Mouse (Mus musculus) layer of hippocampus, postnatal 14 days (tissue): Measurements from ENCODE around the gene Fth1. TPM values are rescaled to one million over a fixed set of nuclear protein-coding genes. Genes with fewer than 3 reads are reported as not detected.
"Not testable (repeated sequence)": the region's sequence is repeated elsewhere in the genome, so short reads cannot be mapped to it uniquely, and the experiment has no call there.

ENCODE experiments used
- DNase-seq, 2 experiments: peaks; one replicate each; pipeline ENCODE4 v3.0.0; 2021 to 2022; ENCODE audit warnings: low spot score in 2 of 2, mixed read lengths in 1 of 2
- total RNA-seq, 2 experiments: library from RNA; stranded (reverse); gene quantifications; 2 replicates each; pipeline ENCODE4 v1.2.3; 2021

Gene Fth1
- total RNA-seq, 2 experiments from 2014 or later = 2,325 to 2,371 TPM

DNA sequence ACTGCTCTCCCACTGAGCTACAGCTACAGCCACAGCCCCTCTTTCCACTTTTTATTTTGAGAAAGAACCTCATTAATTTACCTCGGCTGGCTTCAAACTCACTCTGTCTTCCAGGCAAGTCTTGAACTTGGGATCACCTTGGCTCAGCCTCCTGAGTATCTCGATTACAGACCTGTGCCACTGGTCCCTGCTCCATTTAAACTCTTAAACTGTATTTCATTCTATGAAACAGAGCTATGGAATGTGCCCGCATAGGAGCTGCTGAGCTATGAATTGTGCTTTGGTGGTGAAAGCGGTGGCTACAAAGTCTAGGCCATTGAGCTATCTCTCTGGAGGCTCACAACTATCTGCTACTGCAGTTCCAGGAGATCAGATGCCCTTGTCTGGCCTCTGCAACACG is 22.4 kb upstream of the Fth1 start:
- DNase-seq = no peak

DNA sequence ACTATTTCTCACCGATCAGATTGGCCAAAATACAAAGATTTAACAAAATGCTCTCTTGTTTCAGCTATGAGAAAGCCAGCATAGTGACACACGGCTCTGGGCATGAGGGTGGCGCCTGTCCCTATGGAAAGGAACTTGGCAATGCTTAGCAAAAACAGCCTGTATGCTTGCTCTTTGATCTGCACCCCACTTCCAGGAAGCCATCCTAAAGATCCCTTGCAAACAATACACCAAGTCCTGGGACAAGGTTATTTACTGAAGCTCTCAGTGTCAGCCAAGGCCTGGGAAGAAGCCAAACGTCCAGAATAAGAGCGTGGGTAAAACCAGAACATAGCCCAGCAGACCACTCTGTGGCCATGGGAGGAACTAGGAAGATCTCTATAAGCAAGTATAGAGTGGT is 19.6 kb upstream of the Fth1 start:
- no peak for DNase-seq

DNA sequence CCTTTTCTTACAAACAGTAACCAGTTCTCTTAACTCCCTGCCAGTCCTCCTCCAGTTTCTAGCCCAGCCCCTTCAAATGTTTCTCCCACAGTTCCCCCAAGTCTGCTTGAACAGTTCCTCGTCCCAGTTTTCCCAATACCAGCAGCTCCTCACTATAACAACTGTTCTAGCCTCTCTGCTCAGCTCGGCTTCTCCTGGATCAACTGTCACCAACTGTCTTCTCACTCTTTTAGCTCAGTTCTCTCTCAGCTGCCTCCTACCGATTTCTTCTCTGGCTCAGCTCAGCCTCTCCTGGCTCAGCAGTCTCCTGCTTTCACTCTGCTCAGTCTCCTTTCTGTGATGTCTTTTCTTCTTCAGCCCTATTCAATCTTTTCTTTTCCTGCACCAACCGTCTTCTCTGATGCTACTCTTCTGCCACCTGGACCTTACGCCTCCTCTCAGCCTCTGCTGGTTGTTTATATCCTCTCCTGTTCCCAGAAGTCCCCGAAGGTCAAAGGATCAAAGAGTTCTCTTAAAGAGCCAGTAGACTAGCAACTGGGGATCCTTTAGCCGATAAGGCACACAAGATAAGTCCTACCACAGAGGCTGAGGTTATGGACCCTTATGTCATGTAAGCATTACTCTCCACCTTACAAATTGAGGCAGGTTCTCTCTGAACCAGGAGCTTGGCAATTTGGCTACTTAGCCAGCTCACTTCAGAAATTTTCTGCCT is 16.0 kb upstream of the Fth1 start:
- DNase-seq = no peak

DNA sequence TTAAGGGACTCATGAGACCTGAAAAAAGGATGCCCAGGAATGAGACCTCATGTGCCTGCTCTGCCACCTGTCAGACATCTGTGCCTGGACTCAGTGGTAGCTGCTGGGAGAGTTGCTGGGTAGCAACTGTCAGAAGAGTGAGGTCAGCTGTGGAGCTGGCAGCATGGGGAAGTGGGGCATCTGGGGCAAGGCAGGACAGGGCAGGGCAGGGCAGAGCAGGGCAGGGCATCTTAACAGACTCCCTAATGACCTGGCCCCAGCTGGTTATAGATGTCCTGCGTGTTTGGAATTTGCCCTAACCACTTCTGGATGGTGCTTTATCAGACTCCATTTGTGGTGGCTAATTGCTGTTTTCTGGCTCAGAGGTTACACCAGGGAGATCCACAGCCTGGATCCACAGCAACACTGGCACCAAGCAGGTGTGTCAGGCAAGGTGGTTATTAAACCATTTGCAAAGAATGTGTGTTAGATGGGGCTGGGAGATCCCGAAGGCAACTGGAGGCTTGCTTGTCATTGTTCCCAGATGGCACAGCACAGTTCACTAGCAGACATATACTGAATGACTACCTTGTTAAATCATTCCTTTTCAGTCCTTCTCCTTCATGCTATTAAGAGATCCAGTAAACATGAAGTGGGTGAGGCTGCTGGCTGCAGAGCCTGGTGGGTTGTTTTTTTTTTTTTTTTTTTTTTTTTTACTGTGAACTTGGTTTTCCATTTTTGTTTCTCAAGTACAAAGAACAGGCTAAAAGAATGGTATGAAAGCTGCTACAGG is 14.1 kb upstream of the Fth1 start:
- no peak for DNase-seq

DNA sequence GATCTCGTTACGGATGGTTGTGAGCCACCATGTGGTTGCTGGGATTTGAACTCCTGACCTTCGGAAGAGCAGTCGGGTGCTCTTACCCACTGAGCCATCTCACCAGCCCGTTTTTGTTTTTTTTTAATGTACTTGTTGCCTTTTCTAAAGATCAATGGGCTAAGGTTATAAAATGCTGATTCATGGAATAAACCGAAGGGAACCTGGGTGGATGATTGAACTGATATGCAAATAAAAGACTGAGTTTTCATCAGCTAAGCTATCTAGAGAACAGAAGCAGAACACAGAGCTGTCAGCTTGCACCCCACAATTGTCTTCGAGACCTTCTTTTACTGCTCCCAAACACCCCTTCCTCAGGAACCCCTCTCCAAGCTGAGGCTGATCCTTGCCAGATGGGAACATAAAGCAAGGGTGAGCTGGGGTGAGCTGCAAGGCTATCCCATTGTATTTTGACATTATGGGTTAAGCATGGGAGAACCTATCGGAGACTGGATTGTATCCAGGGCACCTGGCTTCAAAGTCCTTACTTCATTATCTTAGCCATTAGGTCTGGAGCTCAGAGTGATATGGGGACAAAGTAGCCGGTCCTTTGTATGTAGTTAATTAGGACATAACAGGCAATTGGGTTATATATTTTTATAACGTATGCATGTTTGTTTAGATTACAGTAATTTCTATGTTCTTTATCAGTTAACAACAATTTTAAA is 12.2 kb upstream of the Fth1 start:
- DNase-seq = no peak

DNA sequence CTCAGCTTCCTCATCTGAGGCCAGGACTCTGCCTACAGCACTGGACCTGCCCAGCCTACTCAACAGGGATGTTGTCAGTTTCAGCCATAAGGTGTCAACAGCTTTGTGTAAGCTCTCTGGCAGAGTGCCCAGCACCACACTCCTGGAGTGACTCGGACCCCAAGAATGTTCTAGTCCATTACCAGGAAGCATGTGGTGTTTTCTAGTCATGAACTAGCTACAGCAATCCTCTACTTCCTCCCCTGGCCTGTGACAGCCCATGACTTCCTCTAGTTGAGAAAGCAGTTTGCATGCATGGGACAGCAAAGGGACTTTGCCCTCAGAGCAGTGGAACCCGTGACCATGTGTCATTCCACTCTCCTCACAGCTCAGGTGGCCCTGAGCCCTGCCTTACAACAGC is 5.5 kb upstream of the Fth1 start:
- DNase-seq = not testable (repeated sequence)

DNA sequence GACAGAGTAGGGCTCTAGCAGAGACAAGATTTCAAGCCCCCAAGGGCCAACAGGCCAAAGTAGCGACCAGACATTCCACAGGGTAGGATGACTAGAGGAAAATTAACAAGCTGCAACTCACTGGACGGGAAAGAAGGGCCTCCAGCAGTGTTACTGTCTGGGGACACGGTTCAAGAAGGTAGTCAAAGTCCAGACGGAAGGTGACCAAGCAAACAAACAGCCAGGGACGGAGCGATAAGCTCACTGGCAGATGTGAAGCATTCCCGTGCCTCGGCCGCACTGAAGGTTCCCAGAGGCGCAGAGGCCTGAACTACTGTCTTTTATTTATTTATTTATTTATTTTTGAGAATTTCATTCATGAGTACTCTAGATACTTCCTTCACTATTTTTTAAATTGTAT is 3.3 kb upstream of the Fth1 start:
- no peak for DNase-seq

DNA sequence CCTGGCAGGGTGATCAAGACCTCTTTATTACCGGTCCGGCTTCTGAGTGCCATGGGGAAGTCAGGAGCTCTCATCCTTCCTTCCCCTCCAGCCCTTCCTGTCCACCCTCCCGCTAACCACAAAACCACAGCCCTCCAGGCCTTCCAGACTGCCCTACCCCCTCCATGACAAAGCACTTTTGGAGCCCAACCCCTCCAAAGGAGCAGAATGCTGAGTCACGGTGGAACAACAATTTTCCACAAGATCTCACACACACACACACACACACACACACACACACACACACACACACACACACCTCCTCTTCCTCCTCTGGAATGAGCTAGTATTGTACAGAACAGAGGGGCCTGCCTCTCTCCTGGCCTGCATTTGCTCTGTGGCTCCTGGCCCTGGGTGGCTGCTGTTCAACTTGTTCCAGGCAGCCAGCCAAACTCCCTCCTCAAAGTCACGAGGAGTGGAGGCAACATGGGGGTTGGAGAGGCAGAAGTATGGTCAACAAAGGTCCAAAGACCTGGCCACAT is 1.9 kb upstream of the Fth1 start:
- DNase-seq = peak; percentile 75 to 87

DNA sequence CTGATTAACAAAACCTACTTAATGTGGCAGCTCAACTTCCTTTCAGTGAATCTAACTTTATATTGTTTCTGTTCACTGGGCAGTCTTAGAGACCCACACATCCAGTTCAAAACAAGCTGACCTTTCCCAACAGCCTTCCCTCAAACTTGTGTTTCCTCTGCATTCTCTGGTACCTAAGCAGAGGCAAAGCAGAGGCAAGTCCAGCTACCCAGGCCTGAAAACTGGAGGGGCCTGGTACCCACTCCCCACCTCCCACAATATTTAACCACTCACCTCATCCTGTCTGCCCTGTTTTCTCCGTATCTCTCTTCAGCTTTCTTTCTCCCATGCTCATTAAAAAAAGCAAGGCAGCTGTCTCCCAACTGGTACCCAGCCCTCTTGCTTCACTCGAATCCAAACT is 1.2 kb upstream of the Fth1 start:
- DNase-seq = no peak

DNA sequence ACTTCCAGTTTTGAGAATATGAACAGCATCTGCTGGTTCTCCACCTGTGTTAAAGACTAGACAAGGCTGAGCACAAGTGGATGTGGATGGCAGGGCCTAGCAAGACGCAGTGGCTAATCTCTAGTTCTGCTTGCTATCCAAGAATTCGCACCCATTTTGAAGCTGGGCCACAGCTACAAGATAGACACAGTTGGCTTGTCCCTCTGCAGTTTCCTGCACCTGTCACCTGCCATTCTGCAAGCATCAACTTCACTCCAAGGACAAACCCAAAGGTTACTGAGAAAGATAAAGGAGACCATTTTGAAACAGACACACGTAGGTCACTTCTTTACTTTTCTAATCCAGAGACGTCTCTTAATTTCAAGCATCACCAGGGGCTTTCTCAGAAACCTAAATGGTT is 1.2 kb downstream of the Fth1 start:
- no peak for DNase-seq

DNA sequence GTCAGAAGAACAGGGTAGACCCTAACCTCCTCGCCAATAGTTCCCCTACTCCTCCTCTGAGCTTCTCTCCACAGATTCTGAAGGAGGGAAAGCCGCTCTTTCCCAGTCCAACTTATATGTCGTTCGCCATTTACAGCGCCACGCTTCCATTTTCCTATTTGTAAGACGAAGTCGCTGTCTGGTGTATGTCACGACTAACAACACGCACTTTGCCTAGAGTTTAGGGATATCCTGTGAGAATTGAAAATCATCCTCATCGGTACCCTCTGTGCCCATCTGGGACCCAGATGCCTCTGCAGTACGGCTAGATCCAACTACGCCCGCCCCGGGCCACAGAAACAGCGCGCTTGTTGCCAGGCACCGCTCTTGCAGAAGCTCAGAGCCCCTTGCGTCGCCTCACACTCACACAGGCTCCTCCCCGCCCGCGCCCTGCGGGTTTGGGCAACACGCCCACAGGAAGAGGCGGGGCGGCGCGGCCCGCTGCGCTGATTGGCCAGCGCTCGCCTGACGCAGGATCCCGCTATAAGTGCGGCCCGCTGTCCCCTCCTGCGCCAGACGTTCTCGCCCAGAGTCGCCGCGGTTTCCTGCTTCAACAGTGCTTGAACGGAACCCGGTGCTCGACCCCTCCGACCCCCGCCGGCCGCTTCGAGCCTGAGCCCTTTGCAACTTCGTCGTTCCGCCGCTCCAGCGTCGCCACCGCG is 1.9 kb downstream of the Fth1 start:
- peak; percentile 96 to 97 for DNase-seq

DNA sequence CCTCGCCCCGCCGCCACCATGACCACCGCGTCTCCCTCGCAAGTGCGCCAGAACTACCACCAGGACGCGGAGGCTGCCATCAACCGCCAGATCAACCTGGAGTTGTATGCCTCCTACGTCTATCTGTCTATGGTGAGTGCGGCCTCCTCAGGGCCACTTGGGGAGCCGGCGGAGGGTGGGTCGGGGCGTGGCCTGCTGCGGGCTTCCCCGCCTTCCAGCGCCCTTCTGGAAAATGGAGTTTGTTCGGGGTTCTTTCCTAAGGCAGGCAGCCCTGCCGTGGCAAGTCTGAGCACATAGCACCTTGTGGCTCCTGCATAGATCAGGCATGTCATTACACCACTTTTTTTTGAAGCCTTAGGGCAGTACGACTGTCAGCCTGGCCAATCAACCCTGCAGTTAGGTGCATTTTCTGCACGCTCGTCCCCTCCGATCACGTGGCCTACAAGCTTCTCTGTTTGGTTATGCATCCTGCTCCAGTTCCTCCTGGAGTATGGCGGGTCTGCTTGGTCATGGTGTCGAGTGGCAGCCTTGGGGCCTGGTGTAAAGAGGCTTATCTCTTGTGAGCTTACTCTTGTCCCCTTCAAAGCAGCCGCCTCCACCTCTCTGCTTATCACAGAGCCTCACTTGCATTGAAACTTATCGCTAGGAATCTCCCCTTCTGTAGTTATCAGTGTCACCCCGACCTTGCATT is 2.6 kb downstream of the Fth1 start:
- no peak for DNase-seq

DNA sequence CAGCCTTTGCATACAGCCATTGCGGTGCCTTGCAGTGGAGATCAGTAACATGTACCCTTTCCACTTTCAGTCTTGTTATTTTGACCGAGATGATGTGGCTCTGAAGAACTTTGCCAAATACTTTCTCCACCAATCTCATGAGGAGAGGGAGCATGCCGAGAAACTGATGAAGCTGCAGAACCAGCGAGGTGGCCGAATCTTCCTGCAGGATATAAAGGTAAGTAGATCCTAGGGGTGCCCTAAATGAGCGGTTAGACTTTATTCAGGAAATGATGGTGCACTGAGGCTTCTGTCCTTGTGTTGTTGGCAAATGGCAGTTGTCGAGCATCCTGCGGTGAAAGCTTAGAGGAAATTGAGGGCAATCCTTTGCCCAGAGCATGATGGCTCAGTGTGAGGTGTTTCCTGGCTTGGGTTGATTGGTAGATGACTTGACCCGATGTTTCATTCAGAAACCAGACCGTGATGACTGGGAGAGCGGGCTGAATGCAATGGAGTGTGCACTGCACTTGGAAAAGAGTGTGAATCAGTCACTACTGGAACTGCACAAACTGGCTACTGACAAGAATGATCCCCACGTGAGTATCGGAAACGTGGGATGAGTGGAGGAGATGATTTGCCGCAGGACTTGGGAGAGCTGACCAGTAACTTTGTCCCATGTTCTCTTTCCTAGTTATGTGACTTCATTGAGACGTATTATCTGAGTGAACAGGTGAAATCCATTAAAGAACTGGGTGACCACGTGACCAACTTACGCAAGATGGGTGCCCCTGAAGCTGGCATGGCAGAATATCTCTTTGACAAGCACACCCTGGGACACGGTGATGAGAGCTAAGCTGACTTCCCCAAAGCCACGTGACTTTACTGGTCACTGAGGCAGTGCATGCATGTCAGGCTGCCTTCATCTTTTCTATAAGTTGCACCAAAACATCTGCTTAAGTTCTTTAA is 4.0 kb downstream of the Fth1 start:
- DNase-seq = no peak

DNA sequence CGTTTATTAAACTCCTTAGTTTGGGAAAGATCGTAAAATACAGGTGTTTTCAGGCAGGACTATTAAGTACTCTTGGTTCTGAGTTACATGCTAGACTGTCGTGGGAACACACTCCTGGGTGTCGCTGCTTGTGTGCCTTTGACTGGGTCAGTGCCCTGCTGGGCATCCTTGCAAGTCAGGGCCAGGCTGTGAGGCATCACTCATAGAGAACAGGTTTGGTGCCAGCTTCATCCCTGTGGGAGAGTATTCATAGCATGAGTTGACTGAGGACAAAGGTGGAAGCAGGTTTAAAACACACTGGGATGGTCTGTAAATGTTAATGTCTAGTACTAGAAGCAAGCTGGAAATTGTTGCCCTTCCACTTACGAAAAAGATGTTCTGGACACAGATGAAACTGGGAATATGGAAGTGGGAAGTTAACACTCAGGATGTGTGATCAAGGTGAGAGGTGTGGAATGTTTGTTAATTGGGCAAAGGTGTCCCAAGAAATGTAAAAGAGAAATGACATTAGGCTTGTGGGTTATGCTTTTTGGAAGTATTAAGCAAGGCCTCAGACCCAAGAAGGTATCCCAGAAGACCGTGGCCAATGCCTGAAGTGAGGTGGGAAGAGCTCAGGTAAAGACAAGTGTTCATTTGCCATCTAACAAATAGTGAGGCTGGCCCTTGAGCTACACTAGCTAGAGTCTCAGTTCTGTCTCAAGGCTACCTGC is 4.9 kb downstream of the Fth1 start:
- DNase-seq = no peak

DNA sequence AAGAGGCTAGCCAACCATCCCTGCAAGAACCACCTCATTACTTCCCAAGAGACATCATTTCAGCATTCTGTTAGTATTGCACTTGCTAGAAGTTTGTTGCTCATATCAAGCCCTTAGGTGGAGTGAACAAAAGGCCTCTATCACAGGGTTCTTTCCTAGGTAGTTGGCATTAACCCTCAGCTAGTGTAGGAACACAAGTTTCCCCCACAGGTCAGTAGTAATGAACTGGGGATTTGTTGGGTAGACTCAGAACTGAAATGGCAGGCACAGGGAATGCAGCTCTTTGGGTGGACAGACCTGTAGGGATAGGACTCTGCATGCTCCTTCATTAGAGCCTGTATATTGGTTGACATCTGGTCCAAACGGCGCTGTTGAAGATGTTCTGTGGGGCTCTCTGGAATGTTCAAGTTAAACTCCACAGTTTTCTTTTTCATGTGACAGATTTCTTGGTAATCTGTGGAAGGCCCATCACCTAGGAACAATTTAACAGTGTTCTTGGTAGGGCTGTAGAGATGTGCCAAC is 5.6 kb downstream of the Fth1 start:
- DNase-seq = no peak

DNA sequence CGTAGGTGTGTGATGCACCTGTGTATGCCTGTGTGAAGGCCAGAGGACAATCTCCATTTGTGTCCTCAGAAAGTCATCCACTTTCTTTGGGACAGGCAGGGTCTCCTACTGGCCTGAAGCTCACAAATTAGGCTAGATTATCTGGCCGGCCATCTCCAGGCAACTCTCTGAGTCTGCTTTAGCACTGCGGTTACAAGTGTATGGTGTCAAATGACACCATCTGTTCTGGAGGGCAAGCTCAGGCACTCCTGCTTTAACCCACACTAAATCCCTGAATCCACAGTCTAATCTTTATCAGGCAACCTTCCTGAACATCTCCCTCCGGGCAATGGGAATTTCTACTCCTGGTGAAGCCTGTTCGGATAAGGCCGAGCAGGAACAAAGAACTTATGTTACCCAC is 6.8 kb downstream of the Fth1 start:
- DNase-seq = no peak

DNA sequence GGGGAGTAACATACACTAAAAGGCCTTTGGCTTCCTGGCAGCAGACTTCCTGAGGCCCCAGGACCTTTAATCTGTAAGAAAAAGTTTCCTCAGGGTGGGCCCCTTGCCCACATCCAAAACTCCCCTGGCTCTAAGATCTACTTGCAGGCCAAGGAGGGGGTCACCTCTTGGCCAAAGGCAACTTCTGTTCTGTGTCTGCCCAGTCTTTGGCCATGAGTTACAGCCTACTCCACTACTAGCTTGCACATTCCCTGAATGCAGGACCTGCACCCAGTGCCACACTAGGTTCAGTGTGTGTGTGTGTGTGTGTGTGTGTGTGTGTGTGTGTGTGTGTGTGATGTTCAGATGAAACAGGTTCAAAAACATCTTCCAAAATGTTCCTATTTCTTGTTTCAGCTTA is 7.2 kb downstream of the Fth1 start:
- no peak for DNase-seq

DNA sequence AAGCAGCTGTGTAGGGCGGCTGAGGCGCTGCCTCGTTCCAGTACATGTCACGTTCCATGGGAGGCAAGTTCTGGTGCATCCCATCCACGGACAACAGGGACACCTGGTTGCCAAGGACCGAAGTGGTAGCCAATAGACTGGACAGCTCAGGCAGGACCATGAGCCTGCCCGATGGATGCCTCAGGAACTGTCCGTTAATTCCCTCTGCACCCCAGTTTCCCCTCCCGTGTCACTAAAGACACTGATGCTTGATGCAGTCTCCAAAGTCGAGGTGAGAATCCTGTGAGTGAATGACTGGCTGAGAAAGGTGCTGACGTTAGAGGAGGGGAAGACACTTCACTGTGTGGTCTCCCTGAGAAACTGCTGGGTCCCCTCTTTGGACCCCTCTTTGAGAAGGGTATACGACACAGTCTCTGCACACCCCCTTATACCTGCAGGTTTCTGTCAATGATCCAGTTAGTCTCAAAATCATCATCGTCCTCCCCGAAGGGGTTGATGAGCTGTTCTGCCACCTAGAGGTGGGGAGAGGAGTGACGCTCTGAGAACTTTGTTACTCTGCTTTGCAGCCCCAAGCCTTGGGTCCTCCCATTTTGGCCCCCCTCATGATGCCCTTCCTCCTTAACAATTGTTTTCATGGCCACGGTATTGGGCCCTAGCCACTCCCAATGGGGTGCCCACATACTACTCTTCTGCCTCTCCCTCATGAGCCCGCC is 8.9 kb downstream of the Fth1 start:
- no peak for DNase-seq
